Mouse (Mus musculus) MEL (cell line): Measurements from ENCODE around the gene Scnm1.

Experiments
- CTCF ChIP-seq, 3 experiments: IDR thresholded peaks in 2 of 3; conservative IDR thresholded peaks in 1 of 3; 2 replicates each; pipeline ENCODE4 v1.5.1; 2011 to 2012; ENCODE audit warnings: low read length in 3 of 3, low read depth in 2 of 3, mild to moderate bottlenecking in 2 of 3, improper control_type of control experiment in 1 of 3, inconsistent platforms in 1 of 3, mixed read lengths in 1 of 3, moderate library complexity in 1 of 3; ENCODE audit not compliant: control insufficient read depth in 1 of 3, insufficient read depth in 1 of 3, poor library complexity in 1 of 3, severe bottlenecking in 1 of 3
- ELF1 ChIP-seq: IDR thresholded peaks from 2 replicates; pipeline ENCODE4 v1.6.1; 2014; ENCODE audit warnings: low read depth, mild to moderate bottlenecking, inconsistent platforms, low read length, improper control_type of control experiment, moderate library complexity
- HCFC1 ChIP-seq: IDR thresholded peaks from 2 replicates; pipeline ENCODE4 v1.6.1; 2012; ENCODE audit warnings: low read depth, mild to moderate bottlenecking, inconsistent platforms, low read length, improper control_type of control experiment, moderate library complexity
- NRF1 ChIP-seq: IDR thresholded peaks from 2 replicates; pipeline ENCODE4 v1.6.1; 2014; ENCODE audit warnings: low read depth, mild to moderate bottlenecking, inconsistent platforms, low read length, improper control_type of control experiment, moderate library complexity; ENCODE audit not compliant: poor library complexity, insufficient read depth, severe bottlenecking
- POLR2A ChIP-seq, 2 experiments: IDR thresholded peaks; 2 replicates each; pipeline ENCODE4 v1.6.1; 2011 to 2012; ENCODE audit warnings: low read length in 2 of 2, mild to moderate bottlenecking in 2 of 2, control low read depth in 1 of 2, improper control_type of control experiment in 1 of 2, low read depth in 1 of 2, moderate library complexity in 1 of 2; ENCODE audit not compliant: control insufficient read depth in 1 of 2, insufficient read depth in 1 of 2, poor library complexity in 1 of 2
- TAL1 ChIP-seq: IDR thresholded peaks from 2 replicates; pipeline ENCODE4 v1.6.1; 2012; ENCODE audit warnings: mild to moderate bottlenecking, inconsistent platforms, low read length, moderate library complexity, mixed read lengths

GRCm38 (mm10) chr3:95088071-95088470 lies 45.7 kb downstream of the Scnm1 start:
- no peak for TF ChIP-seq HCFC1
- no peak for TF ChIP-seq NRF1
- TF ChIP-seq CTCF (IDR thresholded peaks at IDR 0.05 in 2 of 3, conservative IDR thresholded peaks at IDR 0.05 in 1 of 3; ENCODE audit: control insufficient read depth in 1 of 3, insufficient read depth in 1 of 3, low read depth in 2 of 3, low read length in 3 of 3, poor library complexity in 1 of 3, severe bottlenecking in 1 of 3): no peak
- no peak for TF ChIP-seq POLR2A (IDR thresholded peaks at IDR 0.05; ENCODE audit: control insufficient read depth in 1 of 2, insufficient read depth in 1 of 2, low read depth in 1 of 2, low read length in 2 of 2, poor library complexity in 1 of 2)
- no peak for TF ChIP-seq TAL1
- no peak for TF ChIP-seq ELF1
